Mouse (Mus musculus): ENCODE measurements around the gene Dleu7. TPM values are rescaled to one million over a fixed set of nuclear protein-coding genes. Genes with fewer than 3 reads are reported as not detected.
A peak's percentile ranks its signal among the peaks of the same experiment; 100 is the strongest.

Dleu7 gene
- polyA plus RNA-seq, 1 experiment from 2014 or later = 0.57 TPM

DNA sequence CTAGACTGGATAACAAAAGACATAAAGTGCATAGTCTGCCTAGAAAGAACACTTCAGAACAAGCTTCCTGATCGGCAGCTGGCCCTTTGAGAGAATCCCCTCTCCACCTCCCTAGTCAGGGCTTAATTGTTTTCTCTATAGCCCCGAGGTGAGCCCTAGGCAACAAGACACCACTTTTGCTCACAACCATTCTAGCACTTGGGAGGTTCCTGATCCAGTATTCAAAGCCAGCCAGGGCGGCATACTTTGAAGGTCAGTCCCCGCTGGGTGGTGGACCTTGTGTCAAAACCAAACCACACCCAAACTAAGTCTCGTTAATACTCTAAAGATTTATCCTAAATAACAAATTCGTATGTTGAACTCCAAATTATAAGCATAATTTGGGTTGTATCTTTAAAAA, 38.6 kb upstream of the Dleu7 start:
- peak overlapping the region; percentile 75 for H3K4me2 ChIP-seq (replicated peaks; ENCODE audit: low read depth)
- H3K4me1 ChIP-seq (replicated peaks; ENCODE audit: control insufficient read depth, insufficient read depth, low read length) = no peaks in the 10 kb centered on the region
- H3K9me3 ChIP-seq (ENCODE audit: control insufficient read depth) = no peaks in the 10 kb centered on the region
- no peak for ATAC-seq
- H3K27ac ChIP-seq (ENCODE audit: low read depth, low read length) = no peak overlapping the region
- WGBS = 25% methylated on average over 6 of the region's 6 CpGs
- no peaks in the 10 kb centered on the region for H3K36me3 ChIP-seq (ENCODE audit: control insufficient read depth, insufficient read depth)
- no peak for TF ChIP-seq CTCF (IDR thresholded peaks at IDR 0.05; ENCODE audit: low read depth)
- H3K4me3 ChIP-seq (ENCODE audit: low read depth, low read length) = peak overlapping the region; percentile 62
- H3K9ac ChIP-seq (ENCODE audit: low read depth, low read length) = no peak overlapping the region
- no peaks in the 10 kb centered on the region for H3K27me3 ChIP-seq (replicated peaks; ENCODE audit: control insufficient read depth, insufficient read depth, low read length)

DNA sequence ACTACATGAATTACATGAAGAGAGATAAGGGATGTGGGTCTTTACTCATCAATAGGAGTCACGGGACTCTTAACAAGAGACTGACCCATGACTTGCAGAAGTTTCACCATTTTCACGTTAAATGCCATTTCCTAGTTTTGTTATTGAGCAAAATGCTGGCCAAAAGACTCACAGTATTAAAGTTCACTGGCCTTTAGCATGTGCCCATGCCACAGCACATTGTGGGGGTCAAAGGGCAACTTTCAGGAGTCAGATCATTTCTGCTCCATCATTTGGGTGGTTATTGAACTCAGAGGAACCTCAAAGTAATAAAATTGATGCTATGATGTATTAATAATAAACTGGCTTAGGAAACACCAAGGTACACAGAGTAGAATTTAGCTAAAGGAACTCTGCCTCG, 36.8 kb upstream of the Dleu7 start:
- Histone ChIP-seq H3K36me3 (ENCODE audit: control insufficient read depth, insufficient read depth) (no peaks in the 10 kb centered on the region), H3K4me3 (ENCODE audit: low read depth, low read length) (no peak overlapping the region), H3K4me2 (replicated peaks; ENCODE audit: low read depth) (no peak overlapping the region), H3K27ac (ENCODE audit: low read depth, low read length) (no peak overlapping the region), H3K9ac (ENCODE audit: low read depth, low read length) (no peak overlapping the region), H3K9me3 (ENCODE audit: control insufficient read depth) (no peaks in the 10 kb centered on the region), H3K27me3 (replicated peaks; ENCODE audit: control insufficient read depth, insufficient read depth, low read length) (no peaks in the 10 kb centered on the region), H3K4me1 (replicated peaks; ENCODE audit: control insufficient read depth, insufficient read depth, low read length) (no peaks in the 10 kb centered on the region)
- 73% methylated on average over 3 of the region's 3 CpGs for WGBS
- TF ChIP-seq CTCF (IDR thresholded peaks at IDR 0.05; ENCODE audit: low read depth) = no peak
- no peak for ATAC-seq

DNA sequence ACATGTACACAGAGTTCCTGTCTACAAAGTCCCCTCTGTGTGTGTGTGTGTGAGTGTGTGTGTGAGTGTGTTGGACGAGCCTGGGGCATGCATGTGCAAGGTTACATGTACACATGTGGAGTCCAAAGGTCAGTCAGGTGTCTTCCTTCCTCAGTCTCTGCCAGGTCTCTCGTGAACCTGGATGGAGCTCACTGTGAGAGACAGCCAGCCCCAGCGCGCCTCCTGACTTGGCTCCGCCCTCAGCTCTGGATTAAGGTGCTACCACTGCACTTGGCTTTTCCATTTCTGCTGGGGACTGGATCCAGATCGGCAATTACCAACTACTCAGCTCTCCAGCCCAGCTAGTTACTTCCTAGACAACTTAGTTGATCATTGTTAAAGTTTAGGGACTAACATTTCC, 35.8 kb upstream of the Dleu7 start:
- Histone ChIP-seq H3K4me3 (ENCODE audit: low read depth, low read length) (no peak overlapping the region), H3K36me3 (ENCODE audit: control insufficient read depth, insufficient read depth) (no peaks in the 10 kb centered on the region)
- WGBS = 33% methylated on average over 6 of the region's 6 CpGs

DNA sequence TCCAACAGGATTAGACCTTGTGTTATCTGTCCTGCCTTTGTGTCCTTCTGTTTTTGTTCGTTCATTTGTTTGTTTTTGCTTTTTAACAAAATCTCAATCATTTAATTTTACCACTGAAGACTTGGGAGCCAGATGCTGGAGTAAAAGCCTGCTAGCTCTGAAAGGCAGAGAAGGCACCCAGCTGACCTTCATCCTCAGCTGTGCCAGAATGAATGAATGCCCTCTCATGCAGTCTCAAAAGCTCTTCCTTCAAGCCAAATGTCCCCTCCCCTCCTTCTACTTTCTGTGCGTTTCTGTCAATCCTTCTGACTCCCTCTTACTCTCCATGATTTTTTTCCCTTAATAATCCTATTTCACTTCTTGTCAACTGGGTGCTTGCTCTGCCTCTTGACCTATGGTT, 34.3 kb upstream of the Dleu7 start:
- no peak overlapping the region for H3K4me3 ChIP-seq (ENCODE audit: low read depth, low read length)
- H3K9ac ChIP-seq (ENCODE audit: low read depth, low read length) = no peak overlapping the region
- no peaks in the 10 kb centered on the region for H3K36me3 ChIP-seq (ENCODE audit: control insufficient read depth, insufficient read depth)
- H3K4me2 ChIP-seq (replicated peaks; ENCODE audit: low read depth) = no peak overlapping the region
- no peaks in the 10 kb centered on the region for H3K9me3 ChIP-seq (ENCODE audit: control insufficient read depth)
- H3K27ac ChIP-seq (ENCODE audit: low read depth, low read length) = no peak overlapping the region
- ATAC-seq = no peak
- no peaks in the 10 kb centered on the region for H3K27me3 ChIP-seq (replicated peaks; ENCODE audit: control insufficient read depth, insufficient read depth, low read length)
- H3K4me1 ChIP-seq (replicated peaks; ENCODE audit: control insufficient read depth, insufficient read depth, low read length) = no peaks in the 10 kb centered on the region
- no peak for TF ChIP-seq CTCF (IDR thresholded peaks at IDR 0.05; ENCODE audit: low read depth)
- WGBS = 35% methylated on average over 2 of the region's 2 CpGs

More for the DNA sequence above, 35.8 kb upstream of the Dleu7 start:
- TF ChIP-seq CTCF (IDR thresholded peaks at IDR 0.05; ENCODE audit: low read depth) = no peak
- ATAC-seq = no peak
- Histone ChIP-seq H3K4me2 (replicated peaks; ENCODE audit: low read depth) (no peak overlapping the region), H3K9me3 (ENCODE audit: control insufficient read depth) (no peaks in the 10 kb centered on the region), H3K27ac (ENCODE audit: low read depth, low read length) (no peak overlapping the region), H3K4me1 (replicated peaks; ENCODE audit: control insufficient read depth, insufficient read depth, low read length) (no peaks in the 10 kb centered on the region), H3K9ac (ENCODE audit: low read depth, low read length) (no peak overlapping the region), H3K27me3 (replicated peaks; ENCODE audit: control insufficient read depth, insufficient read depth, low read length) (no peaks in the 10 kb centered on the region)

DNA sequence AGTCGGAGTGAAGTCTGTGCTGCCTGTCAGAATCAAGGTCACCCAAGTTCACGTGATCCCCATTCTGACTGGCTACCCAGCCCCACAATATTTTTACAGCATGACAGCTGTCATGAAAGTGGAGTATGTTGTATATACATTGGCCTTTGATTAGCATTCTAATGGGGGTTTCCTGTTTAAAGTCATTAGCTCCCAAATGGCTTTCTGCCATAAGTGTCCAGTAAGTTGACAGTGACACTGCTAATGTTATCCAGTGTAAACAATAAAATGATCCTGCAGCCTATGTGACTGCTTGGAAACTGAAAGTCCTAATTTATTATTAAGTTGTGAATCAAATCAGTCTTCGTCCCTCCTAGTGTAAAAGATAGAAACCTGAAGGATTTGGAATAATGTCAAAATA, 33.2 kb upstream of the Dleu7 start:
- no peak for TF ChIP-seq CTCF (IDR thresholded peaks at IDR 0.05; ENCODE audit: low read depth)
- Histone ChIP-seq H3K9ac (ENCODE audit: low read depth, low read length) (no peak overlapping the region), H3K4me3 (ENCODE audit: low read depth, low read length) (no peak overlapping the region), H3K9me3 (ENCODE audit: control insufficient read depth) (no peaks in the 10 kb centered on the region), H3K27ac (ENCODE audit: low read depth, low read length) (no peak overlapping the region), H3K4me1 (replicated peaks; ENCODE audit: control insufficient read depth, insufficient read depth, low read length) (no peaks in the 10 kb centered on the region), H3K36me3 (ENCODE audit: control insufficient read depth, insufficient read depth) (no peaks in the 10 kb centered on the region), H3K4me2 (replicated peaks; ENCODE audit: low read depth) (no peak overlapping the region), H3K27me3 (replicated peaks; ENCODE audit: control insufficient read depth, insufficient read depth, low read length) (no peaks in the 10 kb centered on the region)
- 69% methylated on average over 3 of the region's 3 CpGs for WGBS
- no peak for ATAC-seq

DNA sequence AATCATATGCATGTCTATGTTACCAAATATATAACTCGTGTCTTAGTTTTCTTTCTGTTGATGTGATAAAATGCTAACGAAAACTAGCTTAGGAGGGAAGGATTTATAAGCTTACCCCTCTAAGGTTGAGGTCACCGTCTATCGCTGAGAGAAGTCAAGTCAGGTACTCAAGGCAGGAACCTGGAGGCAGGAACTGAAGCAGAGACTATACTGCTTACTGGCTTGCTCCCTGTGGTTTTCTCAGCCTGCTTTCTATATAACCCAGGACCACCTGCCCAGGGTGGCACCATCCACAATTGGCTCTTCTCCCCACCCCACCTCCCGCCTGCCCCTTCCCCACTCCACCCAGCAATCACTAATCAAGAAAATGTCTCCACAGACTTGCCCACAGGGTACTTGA, 32.1 kb upstream of the Dleu7 start:
- no peak overlapping the region for H3K4me2 ChIP-seq (replicated peaks; ENCODE audit: low read depth)
- no peak overlapping the region for H3K27ac ChIP-seq (ENCODE audit: low read depth, low read length)
- no peaks in the 10 kb centered on the region for H3K27me3 ChIP-seq (replicated peaks; ENCODE audit: control insufficient read depth, insufficient read depth, low read length)
- no peak for TF ChIP-seq CTCF (IDR thresholded peaks at IDR 0.05; ENCODE audit: low read depth)
- no peak overlapping the region for H3K9ac ChIP-seq (ENCODE audit: low read depth, low read length)
- 87% methylated on average over 5 of the region's 5 CpGs for WGBS
- no peaks in the 10 kb centered on the region for H3K9me3 ChIP-seq (ENCODE audit: control insufficient read depth)
- no peak for ATAC-seq
- no peak overlapping the region for H3K4me3 ChIP-seq (ENCODE audit: low read depth, low read length)
- H3K4me1 ChIP-seq (replicated peaks; ENCODE audit: control insufficient read depth, insufficient read depth, low read length) = no peaks in the 10 kb centered on the region
- no peaks in the 10 kb centered on the region for H3K36me3 ChIP-seq (ENCODE audit: control insufficient read depth, insufficient read depth)

DNA sequence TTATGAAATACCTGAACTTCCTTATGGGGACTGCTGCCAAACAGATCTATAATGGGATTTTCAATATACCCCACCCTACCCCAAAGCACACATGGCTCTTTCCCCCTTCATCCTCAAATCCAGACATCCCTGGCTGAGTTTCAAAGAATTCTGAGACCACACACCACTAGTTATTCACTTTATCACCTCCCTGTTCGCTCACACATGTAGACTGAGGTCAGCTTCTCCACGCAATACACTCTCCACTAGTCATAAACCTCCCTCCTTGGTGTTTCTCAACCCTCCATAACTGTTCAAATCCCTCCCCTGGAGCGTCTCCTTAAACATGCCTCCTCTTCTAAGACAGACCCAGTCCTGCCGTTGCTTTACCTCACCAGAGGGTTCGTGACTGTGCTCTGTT, 30.6 kb upstream of the Dleu7 start:
- Histone ChIP-seq H3K4me1 (replicated peaks; ENCODE audit: control insufficient read depth, insufficient read depth, low read length) (no peaks in the 10 kb centered on the region), H3K27ac (ENCODE audit: low read depth, low read length) (no peak overlapping the region), H3K9me3 (ENCODE audit: control insufficient read depth) (no peaks in the 10 kb centered on the region), H3K4me2 (replicated peaks; ENCODE audit: low read depth) (no peak overlapping the region), H3K36me3 (ENCODE audit: control insufficient read depth, insufficient read depth) (no peaks in the 10 kb centered on the region), H3K4me3 (ENCODE audit: low read depth, low read length) (no peak overlapping the region), H3K9ac (ENCODE audit: low read depth, low read length) (no peak overlapping the region), H3K27me3 (replicated peaks; ENCODE audit: control insufficient read depth, insufficient read depth, low read length) (no peaks in the 10 kb centered on the region)
- ATAC-seq = no peak
- 79% methylated on average over 5 of the region's 5 CpGs for WGBS
- TF ChIP-seq CTCF (IDR thresholded peaks at IDR 0.05; ENCODE audit: low read depth) = no peak
